Mouse (Mus musculus): ENCODE data around the gene Ccser2.

DNA sequence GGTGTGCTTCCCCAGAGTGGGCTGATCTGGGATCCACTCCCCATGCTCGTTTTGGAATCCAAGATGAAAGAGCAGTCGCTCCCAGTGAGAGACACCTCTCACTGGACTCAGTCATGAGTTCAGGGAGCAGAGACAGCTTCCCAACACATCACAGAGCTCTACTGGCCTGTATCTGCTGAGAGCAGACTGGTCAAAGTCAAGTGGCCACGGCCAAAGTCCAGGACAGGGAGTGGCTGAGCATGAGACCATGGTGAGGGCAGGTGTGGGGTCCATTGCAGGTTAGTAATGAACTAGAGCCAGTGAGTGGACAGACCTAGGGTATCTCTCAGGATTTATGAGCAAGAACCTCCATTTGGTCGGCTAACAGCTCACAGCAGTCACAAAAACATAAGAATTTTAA lies 109.6 kb downstream of the Ccser2 start:
- TF ChIP-seq CTCF (IDR thresholded peaks at IDR 0.05; ENCODE audit: low read depth) (no peak), EP300 (IDR thresholded peaks at IDR 0.05; ENCODE audit: low read depth) (no peak)
